Mouse (Mus musculus): ENCODE data around the gene Calcoco1. TPM values are rescaled to one million over a fixed set of nuclear protein-coding genes. Genes with fewer than 3 reads are reported as not detected.
A peak's percentile ranks its signal among the peaks of the same experiment; 100 is the strongest.

Calcoco1 gene
- total and polyA plus RNA-seq, 3 experiments = 2.9 to 19.0 TPM; not detected in 1

- Histone ChIP-seq H3K36me3 (ENCODE audit: control insufficient read depth in 1 of 2, insufficient read depth in 2 of 2, low read length in 2 of 2) (no peaks in the 10 kb centered on the region), H3K4me3 (ENCODE audit: control insufficient read depth in 1 of 2, insufficient read depth in 1 of 2, low read depth in 2 of 2, low read length in 2 of 2) (no peak overlapping the region), H3K9ac (ENCODE audit: control insufficient read depth, low read depth, low read length, poor library complexity, severe bottlenecking) (no peak overlapping the region), H3K79me2 (ENCODE audit: control insufficient read depth, insufficient read depth, low read length, poor library complexity) (no peaks in the 10 kb centered on the region), H3K27ac (ENCODE audit: control insufficient read depth, low read depth, low read length) (no peak overlapping the region), H3K4me1 (ENCODE audit: control insufficient read depth in 1 of 2, insufficient read depth in 2 of 2, low read length in 2 of 2) (peaks cover 0 to 2% of the 10 kb centered on the region in 2 experiments; a peak in 1 of 4 replicates), H3K27me3 (ENCODE audit: control insufficient read depth in 1 of 2, insufficient read depth in 2 of 2, low read length in 2 of 2) (peaks cover 5 to 15% of the 10 kb centered on the region in 2 experiments), H3K9me3 (replicated peaks; ENCODE audit: insufficient read depth, low read length) (no peaks in the 10 kb centered on the region)
- TF ChIP-seq NELFE (IDR thresholded peaks at IDR 0.05; ENCODE audit: low read depth, low read length) (no peak), SMC3 (IDR thresholded peaks at IDR 0.05; ENCODE audit: low read depth, low read length) (peak; percentile 65), ZC3H11A (IDR thresholded peaks at IDR 0.05; ENCODE audit: low read depth, low read length) (peak; percentile 70), KAT2A (conservative IDR thresholded peaks at IDR 0.05; ENCODE audit: low read depth, low read length) (no peak), MEF2A (IDR thresholded peaks at IDR 0.05; ENCODE audit: extremely low read depth, insufficient replicate concordance, low read depth, low read length, poor library complexity, severe bottlenecking) (no peak), CTCF (IDR thresholded peaks at IDR 0.05 in 2 of 3, conservative IDR thresholded peaks at IDR 0.05 in 1 of 3; ENCODE audit: control insufficient read depth in 1 of 3, insufficient read depth in 1 of 3, low read depth in 2 of 3, low read length in 3 of 3, poor library complexity in 1 of 3, severe bottlenecking in 1 of 3) (peak; percentile 83 to 91 (median 90)), RAD21 (IDR thresholded peaks at IDR 0.05; ENCODE audit: low read depth, low read length) (peak; percentile 78)
- DNase-seq (ENCODE audit: low read depth, low spot score) = peak; percentile 51
These were observed 23.8 kb downstream of the Calcoco1 start for GRCm38 (mm10) chr15:102698193-102698592.

GRCm38 (mm10) chr15:102696899-102697298, 25.1 kb downstream of the Calcoco1 start:
- Histone ChIP-seq H3K4me1 (ENCODE audit: control insufficient read depth in 1 of 2, insufficient read depth in 2 of 2, low read length in 2 of 2) (no peaks in the 10 kb centered on the region), H3K4me3 (ENCODE audit: control insufficient read depth in 1 of 2, insufficient read depth in 1 of 2, low read depth in 2 of 2, low read length in 2 of 2) (no peak overlapping the region), H3K36me3 (ENCODE audit: control insufficient read depth in 1 of 2, insufficient read depth in 2 of 2, low read length in 2 of 2) (no peaks in the 10 kb centered on the region), H3K9ac (ENCODE audit: control insufficient read depth, low read depth, low read length, poor library complexity, severe bottlenecking) (no peak overlapping the region), H3K27me3 (ENCODE audit: control insufficient read depth in 1 of 2, insufficient read depth in 2 of 2, low read length in 2 of 2) (peaks cover 8 to 15% of the 10 kb centered on the region in 2 experiments), H3K79me2 (ENCODE audit: control insufficient read depth, insufficient read depth, low read length, poor library complexity) (no peaks in the 10 kb centered on the region), H3K27ac (ENCODE audit: control insufficient read depth, low read depth, low read length) (no peak overlapping the region), H3K9me3 (replicated peaks; ENCODE audit: insufficient read depth, low read length) (no peaks in the 10 kb centered on the region)
- TF ChIP-seq GATA1 (IDR thresholded peaks at IDR 0.05; ENCODE audit: low read depth, low read length) (no peak), HCFC1 (IDR thresholded peaks at IDR 0.05; ENCODE audit: low read depth, low read length) (no peak), CTCF (IDR thresholded peaks at IDR 0.05 in 2 of 3, conservative IDR thresholded peaks at IDR 0.05 in 1 of 3; ENCODE audit: control insufficient read depth in 1 of 3, insufficient read depth in 1 of 3, low read depth in 2 of 3, low read length in 3 of 3, poor library complexity in 1 of 3, severe bottlenecking in 1 of 3) (no peak), MAZ (IDR thresholded peaks at IDR 0.05; ENCODE audit: low read depth, low read length) (no peak), KAT2A (conservative IDR thresholded peaks at IDR 0.05; ENCODE audit: low read depth, low read length) (no peak), ZMIZ1 (IDR thresholded peaks at IDR 0.05; ENCODE audit: low read depth, low read length) (no peak), MXI1 (IDR thresholded peaks at IDR 0.05; ENCODE audit: low read depth, low read length) (no peak), USF1 (IDR thresholded peaks at IDR 0.05; ENCODE audit: low read depth, low read length) (no peak), RCOR1 (IDR thresholded peaks at IDR 0.05; ENCODE audit: low read depth, low read length) (no peak), CHD1 (IDR thresholded peaks at IDR 0.05; ENCODE audit: low read depth, low read length) (no peak), UBTF (IDR thresholded peaks at IDR 0.05; ENCODE audit: borderline replicate concordance, insufficient read depth, low read depth, low read length) (no peak), ZNF384 (IDR thresholded peaks at IDR 0.05; ENCODE audit: low read depth, low read length) (no peak), JUND (IDR thresholded peaks at IDR 0.05; ENCODE audit: low read depth, low read length) (no peak), TAL1 (IDR thresholded peaks at IDR 0.05; ENCODE audit: low read length) (no peak), ZC3H11A (IDR thresholded peaks at IDR 0.05; ENCODE audit: low read depth, low read length) (no peak), ELF1 (IDR thresholded peaks at IDR 0.05; ENCODE audit: low read depth, low read length) (no peak), MAFK (IDR thresholded peaks at IDR 0.05; ENCODE audit: borderline replicate concordance, low read depth, low read length) (no peak), POLR2AphosphoS2 (IDR thresholded peaks at IDR 0.05; ENCODE audit: low read length) (no peak)
- DNase-seq (ENCODE audit: low read depth, low spot score) = no peak

Data from MEL (cell line).